Mouse (Mus musculus) T-helper 1 cell (primary cell): ENCODE data around the gene Rfc4.
"Not testable (repeated sequence)": the region's sequence is repeated elsewhere in the genome, so short reads cannot be mapped to it uniquely, and the experiment has no call there.

Experiments
- in situ Hi-C: fragments of 300-600 bp; cut with MboI, MseI; formaldehyde crosslinking; loops from one replicate; pipeline ENCODE4 v1.15.1; 2025; ENCODE audit warnings: high pct_unique_total_duplicates

Rfc4 gene

DNA sequence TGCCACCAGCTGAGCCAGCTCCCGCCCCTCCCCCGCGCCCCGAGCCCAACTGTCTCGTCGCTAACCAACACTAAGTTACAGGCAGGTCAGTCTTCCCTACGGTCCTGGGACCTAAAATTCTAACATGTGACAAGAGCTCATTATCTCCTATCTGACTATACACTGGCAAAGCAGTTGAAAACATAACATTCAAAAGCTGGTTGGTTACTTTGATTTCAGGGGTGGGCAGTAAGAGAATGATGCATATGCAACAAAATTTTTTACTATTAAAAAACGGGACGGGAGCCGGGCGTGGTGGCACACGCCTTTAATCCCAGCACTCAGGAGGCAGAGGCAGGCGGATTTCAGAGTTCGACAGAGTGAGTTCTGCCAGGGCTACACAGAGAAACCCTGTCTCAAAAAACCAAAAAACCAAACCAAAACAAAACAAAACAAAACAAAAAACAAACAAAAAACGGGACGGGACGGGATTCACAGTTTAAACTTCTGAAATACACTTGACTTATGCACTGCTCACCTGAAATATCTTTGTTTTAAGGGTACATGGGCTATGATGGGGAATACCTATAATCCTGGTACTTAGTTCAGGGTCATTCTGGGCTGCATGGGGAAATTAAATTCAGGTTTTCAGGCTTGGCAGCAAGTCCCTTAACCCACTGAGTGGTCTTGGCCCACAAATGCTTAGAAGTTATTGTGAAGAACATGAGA, 24.3 kb downstream of the Rfc4 start:
- in situ Hi-C loops, result no loop called here

DNA sequence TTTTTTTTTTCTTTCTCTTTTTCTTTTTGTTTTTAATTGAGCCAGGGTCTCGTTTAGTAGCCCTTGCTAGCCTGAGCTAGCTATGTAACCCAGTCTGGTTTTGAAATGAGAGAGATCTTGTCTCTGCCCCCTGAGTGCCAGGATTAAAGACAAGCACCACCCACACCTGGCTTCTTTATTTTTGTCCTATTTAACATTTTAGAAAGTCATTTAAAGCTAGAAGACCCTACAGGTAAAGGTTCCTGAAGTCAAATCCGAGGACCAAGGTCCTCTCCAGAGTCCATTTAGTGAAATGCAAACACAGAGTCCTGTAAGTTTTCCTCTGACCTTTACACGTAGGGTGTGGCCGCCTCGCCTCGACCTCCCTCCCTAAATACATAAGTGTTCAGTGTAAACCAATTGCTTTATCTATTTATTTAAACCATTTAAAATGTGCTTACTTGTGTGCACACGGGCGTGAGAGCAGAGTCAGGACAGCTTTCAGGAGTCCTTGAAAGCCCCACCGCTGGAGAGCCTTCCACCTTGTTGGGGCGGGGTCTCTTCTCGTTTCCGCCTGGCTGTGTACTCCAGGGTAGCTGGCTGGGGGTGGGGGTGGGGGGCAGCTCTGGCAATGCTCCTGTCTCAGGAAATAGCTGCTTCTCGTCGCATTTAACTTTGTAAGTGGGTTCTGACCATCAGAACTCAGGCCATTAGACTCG, 25.0 kb downstream of the Rfc4 start:
- in situ Hi-C loops, result no loop called here

DNA sequence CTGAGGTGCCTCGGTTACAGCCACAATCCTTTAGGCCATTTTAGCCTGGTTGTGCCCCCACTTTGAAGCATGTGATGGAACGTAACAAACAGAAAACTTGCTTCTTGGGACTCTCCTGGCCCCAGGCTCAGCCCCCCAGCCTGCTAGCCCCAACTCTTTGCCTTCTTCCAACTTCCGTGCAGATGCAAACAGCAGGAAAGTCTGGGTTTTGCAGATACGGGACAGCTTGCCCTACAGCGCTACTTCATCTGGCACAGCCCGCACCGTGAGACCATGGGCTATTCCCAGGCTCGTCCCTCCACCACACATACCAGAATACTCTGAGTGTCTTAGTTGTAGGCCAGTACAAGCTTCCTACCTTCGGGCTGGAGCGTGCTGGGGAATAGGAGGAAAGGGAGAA, 26.9 kb downstream of the Rfc4 start:
- in situ Hi-C loops, result no loop called here

DNA sequence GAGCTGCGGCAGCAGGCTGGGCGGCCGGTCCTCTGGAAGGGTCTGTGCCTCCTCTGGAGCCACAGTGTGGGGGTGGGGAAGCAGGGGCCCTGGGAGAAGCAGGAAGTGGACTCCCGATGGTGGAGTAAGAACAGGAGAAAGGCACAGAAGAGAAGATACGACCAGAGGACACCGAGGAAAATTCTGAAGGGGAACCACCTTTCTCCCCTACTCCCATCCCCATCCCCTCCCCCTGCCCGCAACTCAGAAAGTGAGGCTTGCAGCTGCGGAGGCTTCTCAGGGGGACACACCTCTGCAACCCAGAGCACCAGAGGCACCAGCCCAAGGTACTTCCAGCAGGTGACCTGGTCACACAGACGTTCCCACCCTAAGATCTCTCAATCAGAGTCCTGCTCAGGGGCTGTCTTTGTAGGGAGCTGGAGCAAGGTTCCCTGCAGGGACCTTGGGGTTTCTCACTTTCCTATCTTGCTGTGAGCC, 27.4 kb downstream of the Rfc4 start:
- in situ Hi-C loops, result no loop called here

DNA sequence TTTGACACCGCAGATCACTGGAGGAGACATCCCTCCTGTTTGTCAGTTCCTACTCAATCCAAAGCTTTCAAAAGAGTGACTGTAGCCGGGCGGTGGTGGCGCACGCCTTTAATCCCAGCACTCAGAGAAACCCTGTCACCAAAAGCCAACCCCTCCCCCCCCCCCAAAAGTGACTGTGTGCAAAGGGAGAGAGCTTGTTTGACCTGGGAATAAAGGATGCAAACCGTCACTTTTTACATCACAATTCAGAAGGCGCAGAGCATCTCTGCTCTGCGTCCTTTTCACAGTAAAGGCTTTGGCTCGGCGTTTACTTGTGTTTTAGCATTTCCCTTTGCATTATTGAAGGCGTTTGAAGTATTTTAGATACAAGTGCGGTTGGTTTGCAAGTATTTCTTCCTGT, 27.9 kb downstream of the Rfc4 start:
- in situ Hi-C loops, result no loop called here

DNA sequence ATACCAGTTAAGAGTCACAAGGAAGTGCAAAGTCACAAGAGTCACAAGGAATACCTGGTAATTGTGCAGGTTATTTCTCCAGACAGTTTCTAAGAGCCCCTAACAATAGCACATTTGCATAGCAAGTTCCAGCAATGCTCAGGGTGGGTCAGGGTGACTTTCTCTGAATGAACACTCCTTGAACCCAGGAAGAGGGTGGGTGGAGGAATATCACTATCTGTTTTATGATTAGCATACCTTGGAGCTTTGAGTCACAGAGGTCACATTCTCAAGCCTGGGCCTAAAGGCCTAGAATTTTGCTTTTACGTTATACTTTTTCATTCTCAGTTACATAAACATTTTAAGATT, 29.5 kb downstream of the Rfc4 start:
- in situ Hi-C loops, result not testable (repeated sequence)

DNA sequence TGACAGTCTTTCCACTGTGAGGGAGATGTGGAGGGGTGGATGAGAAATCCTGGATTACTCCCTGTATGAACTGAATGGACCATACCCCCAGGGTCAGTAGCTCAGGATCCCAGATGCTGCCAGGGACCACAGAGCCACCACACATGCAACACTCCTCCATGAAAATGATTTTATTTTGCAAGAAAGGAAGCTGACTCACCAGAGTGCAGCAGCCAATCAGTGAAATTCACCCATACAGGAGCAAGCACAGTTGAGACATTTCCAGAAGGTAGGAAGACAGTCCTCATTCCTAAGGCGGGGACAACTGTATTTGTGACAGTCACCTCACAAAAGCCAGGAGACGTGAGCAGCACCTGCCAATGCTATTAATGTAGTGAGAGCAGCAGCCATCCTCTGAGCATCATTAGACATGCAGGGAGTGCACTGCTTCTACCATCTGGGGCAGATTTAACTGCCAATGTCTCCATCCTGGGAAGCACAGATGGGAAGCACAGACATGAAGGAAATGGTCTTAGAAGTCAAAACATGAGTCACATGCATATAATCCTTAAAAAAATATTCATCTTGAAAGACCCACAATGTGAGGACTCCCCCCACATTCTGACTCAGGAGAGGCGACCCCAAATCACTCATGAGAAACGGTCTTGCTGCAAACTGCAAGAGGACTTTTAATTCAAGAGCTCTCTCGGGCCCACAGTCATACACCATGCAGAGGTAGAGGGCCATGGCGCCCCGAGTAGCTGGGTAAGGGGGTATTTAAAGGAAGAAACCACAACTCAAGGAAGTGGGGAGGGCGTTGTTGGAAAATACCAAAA, 30.0 kb downstream of the Rfc4 start:
- in situ Hi-C loops, result not testable (repeated sequence)

DNA sequence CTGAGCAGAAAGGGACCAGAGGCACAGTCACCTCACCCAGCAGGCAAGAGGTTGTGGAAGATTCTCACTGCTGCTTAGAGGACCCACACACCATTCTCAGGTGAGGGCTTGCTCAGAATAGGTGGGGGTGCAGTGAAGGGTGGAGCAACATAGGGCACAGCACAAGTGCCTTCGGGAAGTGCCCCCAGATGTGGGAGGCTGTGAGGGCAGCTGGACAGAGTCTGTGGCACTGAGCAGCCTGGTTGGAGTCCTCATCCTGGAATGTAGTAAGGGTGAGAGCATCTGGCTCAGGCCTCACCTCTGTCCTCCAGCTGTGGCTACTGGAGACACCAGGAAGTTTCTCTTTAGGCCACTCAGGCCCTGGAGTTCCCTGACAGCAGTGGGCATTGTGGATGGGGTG, 30.7 kb downstream of the Rfc4 start:
- in situ Hi-C loops, result not testable (repeated sequence)

DNA sequence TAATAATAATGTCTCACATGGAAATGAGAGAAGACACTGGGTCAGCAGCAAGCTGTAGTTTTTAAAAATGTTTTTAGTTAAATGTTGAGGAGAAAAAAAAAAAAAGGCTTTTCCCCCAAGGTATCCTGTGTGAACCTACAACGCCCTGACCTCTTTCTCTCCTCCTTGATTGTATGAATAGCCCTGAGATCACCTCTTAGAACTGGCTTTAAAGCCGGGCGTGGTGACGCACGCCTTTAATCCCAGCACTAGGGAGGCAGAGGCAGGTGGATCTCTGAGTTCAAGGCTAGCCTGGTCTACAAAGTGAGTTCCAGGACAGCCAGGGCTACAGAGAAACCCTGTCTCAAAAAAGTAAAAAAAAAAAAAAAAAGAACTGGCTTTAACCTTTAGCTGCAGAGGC, 32.0 kb downstream of the Rfc4 start:
- in situ Hi-C loops, result not testable (repeated sequence)

DNA sequence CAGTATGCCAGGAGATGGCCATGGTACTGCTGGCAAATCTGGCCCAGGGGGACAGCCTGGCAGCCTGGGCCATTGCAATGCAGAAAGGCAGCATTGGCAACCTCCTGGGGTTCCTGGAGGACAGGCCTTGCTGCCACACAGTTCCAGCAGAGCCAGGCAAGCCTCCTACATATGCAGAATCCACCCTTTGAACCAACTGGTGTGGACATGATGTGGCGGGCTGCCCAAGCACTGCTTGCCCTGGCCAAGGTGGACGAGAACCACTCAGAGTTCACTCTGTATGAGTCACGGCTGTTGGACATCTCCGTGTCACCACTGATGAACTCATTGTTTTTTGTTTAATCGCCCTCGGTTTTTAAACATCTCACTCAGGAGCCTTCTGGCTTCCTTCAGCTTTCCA, 33.4 kb downstream of the Rfc4 start:
- in situ Hi-C loops, result no loop called here

DNA sequence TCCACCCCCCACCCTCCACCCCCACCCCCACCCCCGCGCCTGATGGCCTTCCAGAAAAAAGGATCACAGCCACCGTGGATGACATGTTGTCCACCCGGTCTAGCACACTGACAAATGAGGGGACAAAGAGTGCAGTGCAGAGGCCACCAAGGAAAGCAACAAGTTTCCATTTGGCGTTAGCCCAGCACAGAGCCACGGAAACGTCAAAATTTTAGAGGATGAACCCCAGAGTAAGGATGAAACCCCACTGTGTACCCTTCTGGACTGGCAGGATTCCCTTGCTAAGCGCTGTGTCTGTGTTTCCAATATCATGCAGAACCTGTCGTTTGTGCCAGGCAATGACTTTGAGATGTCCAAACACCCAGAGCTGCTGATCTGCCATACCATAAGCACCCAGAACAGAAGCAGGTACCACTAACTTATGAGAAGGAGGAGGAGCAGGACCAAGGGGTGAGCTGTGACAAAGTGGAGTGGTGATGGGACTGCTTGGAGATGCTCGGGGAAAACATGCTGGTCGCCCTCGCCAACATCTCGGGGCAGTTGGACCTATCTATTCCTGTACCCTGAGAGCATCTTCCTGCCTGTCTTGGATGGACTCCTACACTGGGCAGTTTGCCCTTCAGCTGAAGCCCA, 34.1 kb downstream of the Rfc4 start:
- in situ Hi-C loops, result no loop called here

DNA sequence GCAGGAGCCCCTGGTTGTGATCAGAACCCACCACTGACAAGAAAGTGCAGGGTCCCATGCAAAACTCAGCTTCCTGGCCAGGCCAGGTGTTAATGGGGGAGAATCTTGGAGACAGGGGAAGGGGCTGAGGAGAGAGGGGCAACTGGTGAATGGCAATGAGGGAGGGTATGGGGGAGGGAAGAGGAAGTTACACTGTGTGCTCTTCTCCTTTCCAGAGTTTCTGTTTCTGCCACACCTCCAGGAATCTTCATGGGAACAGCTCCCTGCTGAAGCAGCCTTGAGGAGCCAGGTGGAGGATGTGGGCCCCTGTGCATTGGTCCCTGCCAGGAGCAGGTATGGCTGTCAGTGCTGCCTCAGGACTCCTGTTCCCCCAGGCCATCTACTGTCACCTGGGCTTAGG, 36.2 kb downstream of the Rfc4 start:
- in situ Hi-C loops, result not testable (repeated sequence)

DNA sequence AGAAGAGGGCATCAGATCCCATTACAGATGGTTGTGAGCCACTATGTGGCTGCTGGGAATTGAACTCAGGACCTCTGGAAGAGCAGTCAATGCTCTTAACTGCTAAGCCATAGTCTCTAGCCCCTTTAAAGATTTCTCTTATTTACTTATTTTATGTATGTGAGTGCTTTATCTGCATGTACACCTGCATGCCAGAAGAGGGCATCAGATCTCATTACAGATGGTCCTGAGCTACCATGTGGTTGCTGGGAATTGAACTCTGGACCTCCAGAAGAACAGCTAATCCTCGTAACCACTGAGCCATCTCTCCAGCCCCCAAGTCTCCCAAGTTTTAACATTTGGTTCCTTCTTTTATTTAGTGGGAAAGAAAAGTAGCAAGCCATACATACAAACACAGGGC, 39.0 kb downstream of the Rfc4 start:
- in situ Hi-C loops, result loop anchor here (5.0 kb wide), 1 partner anchor 39 kb away; the partner anchor contains the start of gene Rfc4

DNA sequence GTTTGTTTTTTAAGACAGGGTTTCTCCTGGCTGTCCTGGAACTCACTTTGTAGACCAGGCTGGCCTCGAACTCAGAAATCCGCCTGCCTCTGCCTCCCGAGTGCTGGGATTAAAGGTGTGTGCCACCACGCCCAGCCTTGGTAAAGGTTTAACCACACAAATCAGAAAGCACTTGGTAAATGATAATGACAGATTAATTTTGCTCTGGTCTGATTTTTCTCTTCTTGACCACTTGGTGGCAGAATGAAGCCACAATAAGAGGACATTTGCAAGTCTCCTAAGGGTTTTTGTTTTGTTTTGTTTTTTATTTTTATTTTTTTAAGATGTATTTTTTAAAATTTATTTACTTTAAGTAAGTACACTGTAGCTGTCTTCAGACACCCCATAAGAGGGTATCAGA, 39.8 kb downstream of the Rfc4 start:
- in situ Hi-C loops, result loop anchor here (5.0 kb wide), 1 partner anchor 40 kb away; the partner anchor contains the start of gene Rfc4

DNA sequence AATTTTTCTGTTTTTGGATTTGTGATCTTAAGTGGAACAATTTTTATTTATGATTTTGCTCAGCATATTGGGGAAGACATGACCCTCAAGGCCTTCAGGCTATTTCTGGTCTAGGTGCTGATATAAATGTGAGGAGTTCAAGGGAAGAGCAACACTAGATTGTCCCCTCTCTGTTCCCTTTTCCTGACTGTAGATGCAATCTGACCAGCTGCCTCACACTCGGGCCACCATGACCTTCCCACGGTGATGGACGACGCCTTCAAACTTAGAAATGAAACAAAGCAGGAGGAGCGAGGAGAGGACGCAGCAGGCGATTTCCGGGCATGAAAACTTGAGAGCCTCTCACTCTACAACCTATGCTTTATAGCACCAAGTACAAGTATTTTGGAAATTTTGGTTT, 40.4 kb downstream of the Rfc4 start:
- in situ Hi-C loops, result loop anchor here (5.0 kb wide), 1 partner anchor 40 kb away; the partner anchor contains the start of gene Rfc4

DNA sequence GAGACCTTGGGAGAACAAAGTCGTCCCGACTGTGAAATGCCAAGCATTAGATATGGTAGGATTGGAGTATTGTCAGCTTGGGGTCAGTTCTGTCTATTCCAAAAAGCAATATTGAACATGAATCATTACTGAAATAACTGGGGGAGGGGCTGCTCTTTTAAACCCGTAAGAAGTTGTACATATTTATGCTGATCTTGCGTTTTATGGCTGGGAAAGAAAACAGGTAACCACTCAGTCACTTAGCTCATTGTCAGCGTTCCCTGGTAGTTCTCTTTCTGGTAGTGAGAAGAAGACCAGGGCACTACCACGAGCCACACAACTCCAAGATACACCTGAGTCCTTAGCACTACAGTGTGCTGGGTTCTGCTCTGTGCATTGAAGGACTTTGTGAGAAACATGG, 50.0 kb downstream of the Rfc4 start:
- in situ Hi-C loops, result not testable (repeated sequence)
